Mouse (Mus musculus): Measurements from ENCODE around the gene Adcy10.

The Adcy10 gene

GRCm38 (mm10) chr1:165601775-165602280 is 116.8 kb downstream of the Adcy10 start:
- in situ Hi-C loops (cut with MseI, MboI) = no loop called here

DNA sequence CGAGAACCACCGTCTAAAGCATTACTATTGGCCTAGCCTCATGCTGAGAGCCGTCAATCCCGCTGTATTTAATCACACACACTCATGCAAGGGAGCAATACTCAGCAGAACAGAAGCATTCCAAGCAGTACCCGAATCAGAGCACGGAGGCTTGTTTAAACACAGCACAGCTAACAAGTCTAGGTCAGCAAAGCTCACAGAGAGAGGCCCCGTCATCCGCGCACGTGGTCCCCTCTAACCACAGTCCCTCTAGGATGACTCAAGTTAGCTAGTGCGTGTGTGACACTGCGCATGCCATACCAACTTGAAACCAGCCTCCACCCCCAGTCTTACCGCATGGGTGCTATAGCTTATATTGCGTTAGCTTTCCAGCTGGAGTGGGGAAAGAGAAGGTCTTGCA is 118.2 kb downstream of the Adcy10 start:
- in situ Hi-C loops (cut with MseI, MboI) = no loop called here

DNA sequence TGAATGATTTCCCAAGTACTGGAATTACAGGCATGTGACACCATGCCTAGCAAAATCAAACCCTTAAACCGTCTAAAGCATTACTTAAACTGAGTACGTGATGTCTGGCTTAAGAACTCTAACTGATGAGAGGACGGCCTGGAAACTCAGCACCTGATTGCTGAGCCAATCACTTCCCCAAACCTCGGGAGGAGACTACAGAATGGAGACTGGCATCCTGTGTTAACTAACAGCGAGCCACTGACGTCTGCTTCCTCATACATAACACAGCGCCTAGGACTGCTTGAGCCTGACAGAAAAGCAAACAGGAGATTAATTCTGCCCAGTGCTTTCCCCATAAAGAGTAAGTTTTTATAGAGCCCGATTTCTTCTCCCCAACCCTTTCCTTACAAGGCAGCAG is 119.2 kb downstream of the Adcy10 start:
- in situ Hi-C loops (cut with MseI, MboI) = no loop called here

DNA sequence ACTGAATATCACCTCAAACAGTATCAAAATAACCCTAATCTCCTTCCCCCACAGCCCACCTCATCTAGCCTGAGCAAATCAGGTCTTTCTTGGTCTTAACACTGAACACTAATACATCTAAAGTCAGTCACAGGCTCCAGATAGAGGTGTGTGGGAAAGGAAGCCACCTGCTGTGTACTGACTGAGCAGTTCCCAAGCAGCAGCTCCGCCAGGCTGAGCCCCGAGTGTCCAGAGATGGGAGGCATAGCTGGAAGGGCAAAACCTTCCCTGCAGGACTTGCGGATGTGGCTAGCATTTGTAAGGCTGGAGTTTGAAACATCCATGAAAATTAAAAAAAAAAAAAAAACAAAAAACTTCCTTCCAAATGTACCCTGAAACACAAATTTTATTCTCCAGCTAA is 120.1 kb downstream of the Adcy10 start:
- in situ Hi-C loops (cut with MseI, MboI) = no loop called here

DNA sequence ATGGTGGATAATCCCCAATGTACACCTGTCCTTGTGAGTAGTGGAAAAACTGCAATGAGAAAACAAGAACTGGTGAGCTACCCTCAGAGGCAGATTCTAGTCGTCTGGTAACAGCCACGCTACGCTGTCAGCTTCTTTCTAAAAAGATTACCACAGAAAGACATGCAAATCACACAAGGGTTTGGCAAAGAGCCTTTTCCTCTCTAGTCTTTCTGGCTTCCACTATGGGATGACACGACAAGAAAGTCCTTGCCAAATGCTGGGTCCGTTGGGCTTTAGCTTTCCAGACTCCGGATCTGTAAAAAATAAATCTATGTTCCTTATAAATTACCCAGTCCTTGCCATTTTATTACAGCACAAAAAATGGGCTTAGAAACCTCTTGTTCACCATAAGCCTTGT is 120.8 kb downstream of the Adcy10 start:
- in situ Hi-C loops (cut with MseI, MboI) = no loop called here

GRCm38 (mm10) chr1:165608904-165609303 is 123.9 kb downstream of the Adcy10 start:
- in situ Hi-C loops (cut with MseI, MboI) = no loop called here

GRCm38 (mm10) chr1:165609495-165610320 is 124.7 kb downstream of the Adcy10 start:
- in situ Hi-C loops (cut with MseI, MboI) = no loop called here

GRCm38 (mm10) chr1:165610321-165610999 is 125.5 kb downstream of the Adcy10 start:
- in situ Hi-C loops (cut with MseI, MboI) = no loop called here

- in situ Hi-C loops (cut with MseI, MboI) = no loop called here
Measured at GRCm38 (mm10) chr1:165612714-165613113, 127.7 kb downstream of the Adcy10 start.

DNA sequence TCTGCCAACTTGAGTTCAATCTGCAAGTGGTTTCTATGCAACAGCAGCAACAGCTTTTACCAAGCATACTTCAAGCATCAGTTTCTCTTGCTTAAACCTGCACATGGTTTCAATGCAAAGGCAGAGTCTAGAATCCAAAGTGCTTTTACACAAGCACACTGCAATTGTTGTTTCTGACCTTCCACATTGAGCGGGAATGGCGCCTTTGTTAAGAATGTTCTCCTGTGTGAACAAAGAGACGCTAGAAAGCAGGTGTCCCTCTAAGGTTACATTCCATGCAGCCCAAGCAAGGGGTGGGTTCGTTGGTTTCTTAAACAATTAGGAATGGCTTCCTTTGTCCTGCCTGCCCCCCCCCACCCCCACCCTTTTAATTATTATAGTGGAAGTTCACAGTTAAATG is 128.9 kb downstream of the Adcy10 start:
- in situ Hi-C loops (cut with MseI, MboI) = no loop called here

GRCm38 (mm10) chr1:165614793-165615192 is 129.8 kb downstream of the Adcy10 start:
- in situ Hi-C loops (cut with MseI, MboI) = no loop called here

DNA sequence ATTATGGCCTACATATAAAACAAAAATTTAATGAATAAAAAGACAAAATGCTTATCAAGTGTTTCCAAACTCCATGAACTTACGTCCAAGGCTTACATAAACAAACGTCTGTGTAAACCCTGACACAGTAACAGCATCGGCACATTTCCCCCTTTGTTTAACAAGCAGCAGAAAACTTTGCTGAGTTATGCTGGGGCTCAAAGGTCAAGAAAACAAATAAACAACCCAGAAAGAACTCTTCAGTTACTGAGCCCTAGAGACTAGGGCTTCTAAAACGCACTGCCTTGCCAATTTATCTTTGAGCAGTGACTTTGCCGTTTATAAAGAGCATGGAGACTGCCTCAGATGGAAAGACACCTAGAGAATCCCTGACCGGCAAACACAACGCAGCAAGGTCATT is 131.7 kb downstream of the Adcy10 start:
- in situ Hi-C loops (cut with MseI, MboI) = no loop called here

- in situ Hi-C loops (cut with MseI, MboI) = no loop called here
Measured at GRCm38 (mm10) chr1:165617166-165617891, 132.3 kb downstream of the Adcy10 start.

DNA sequence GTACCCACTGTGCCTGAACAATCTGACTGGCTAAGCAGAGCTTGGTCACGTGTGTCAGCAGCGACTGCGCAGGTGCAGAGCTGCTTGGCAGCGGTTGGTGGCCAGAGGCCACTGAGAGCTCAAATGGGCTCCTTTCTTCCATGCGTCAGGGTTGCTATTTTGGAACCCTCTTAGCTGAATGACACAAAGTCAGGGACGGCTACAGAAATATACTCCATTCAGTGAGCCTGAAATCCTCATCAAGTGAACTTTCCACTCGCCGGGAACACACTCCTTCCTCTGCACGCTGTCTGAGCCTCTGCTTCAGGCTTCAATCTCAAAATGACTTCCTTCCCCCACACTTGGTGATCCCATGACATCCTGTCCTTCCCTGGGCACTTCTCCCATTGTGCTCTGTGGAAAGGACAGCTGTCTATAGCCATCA is 133.2 kb downstream of the Adcy10 start:
- in situ Hi-C loops (cut with MseI, MboI) = no loop called here

DNA sequence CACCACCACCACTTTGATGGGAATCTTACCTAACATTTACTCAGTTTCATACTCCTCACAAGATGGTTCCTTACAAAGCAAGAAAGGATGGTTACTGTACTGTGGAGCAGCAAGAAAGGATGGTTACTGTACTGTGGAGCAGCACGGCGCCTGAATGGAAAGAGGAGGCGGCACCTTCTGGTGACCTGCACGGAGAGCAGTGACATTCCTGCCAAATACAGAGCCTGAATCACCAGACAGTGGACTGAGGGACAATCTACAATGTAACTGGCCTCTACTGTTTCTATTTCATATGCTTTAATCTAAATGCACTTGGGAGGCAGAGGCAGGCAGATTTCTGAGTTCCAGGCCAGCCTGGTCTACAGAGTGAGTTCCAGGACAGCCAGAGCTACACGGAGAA is 140.1 kb downstream of the Adcy10 start:
- in situ Hi-C loops (cut with MseI, MboI) = no loop called here

DNA sequence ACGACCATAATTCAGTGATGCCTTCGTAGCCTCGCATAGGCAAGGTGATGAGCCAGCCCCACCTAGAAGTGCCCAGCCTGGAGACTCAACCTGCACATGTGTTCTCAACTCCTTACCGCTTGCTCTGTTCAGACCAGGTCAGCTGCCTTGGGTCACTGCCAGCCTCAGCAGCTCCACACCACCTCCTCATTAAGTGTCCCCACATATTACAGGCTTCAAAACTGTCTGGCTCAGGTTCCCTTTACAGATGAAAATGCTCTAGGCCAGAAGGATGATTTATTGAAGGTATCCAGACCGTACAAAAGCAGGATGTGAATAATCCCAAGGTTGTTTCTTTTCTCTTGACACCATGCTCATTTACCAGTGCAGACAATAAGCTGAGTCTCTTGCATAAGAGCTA is 140.9 kb downstream of the Adcy10 start:
- in situ Hi-C loops (cut with MseI, MboI) = no loop called here

Data from mouse trophoblast stem cell (cell line).